Mouse (Mus musculus) limb, embryonic 14.5 days (tissue): Measurements from ENCODE around the gene Tmem26. TPM values are rescaled to one million over a fixed set of nuclear protein-coding genes. Genes with fewer than 3 reads are reported as not detected.

Experiments
- ATAC-seq: fragments of 200-750 bp; cut with Nextera tagmentation; 2 replicates; pipeline ENCODE4 v1.8.0; 2017; ENCODE audit warnings: low read depth, moderate number of reproducible peaks, moderate TSS enrichment; ENCODE audit not compliant: low FRiP score
- DNase-seq: peaks from one replicate; pipeline ENCODE4 v3.0.0-alpha.2; 2015; ENCODE audit warnings: low spot score
- H3K27ac ChIP-seq: fragments of 300-500 bp; sonication (generic); replicated peaks from 2 replicates; pipeline ENCODE4 v1.5.1; 2014; ENCODE audit warnings: low read depth, mild to moderate bottlenecking, low read length, moderate library complexity, mixed read lengths
- H3K27me3 ChIP-seq: fragments of 300-500 bp; sonication (generic); 2 replicates; pipeline ENCODE4 v1.6.1; 2014; ENCODE audit warnings: low read length, mixed read lengths; ENCODE audit not compliant: control insufficient read depth, insufficient read depth
- H3K36me3 ChIP-seq: fragments of 300-500 bp; sonication (generic); 2 replicates; pipeline ENCODE4 v1.6.1; 2014; ENCODE audit warnings: mild to moderate bottlenecking, low read length, moderate library complexity, mixed read lengths; ENCODE audit not compliant: control insufficient read depth, insufficient read depth
- H3K4me1 ChIP-seq: fragments of 300-500 bp; sonication (generic); 2 replicates; pipeline ENCODE4 v1.6.1; 2014; ENCODE audit warnings: antibody characterized with exemption, low read length, mixed read lengths; ENCODE audit not compliant: control insufficient read depth, insufficient read depth
- H3K4me2 ChIP-seq: fragments of 300-500 bp; sonication (generic); replicated peaks from 2 replicates; pipeline ENCODE4 v1.6.1; 2014; ENCODE audit warnings: low read depth, mild to moderate bottlenecking, low read length, moderate library complexity; ENCODE audit not compliant: severe bottlenecking
- H3K4me3 ChIP-seq: fragments of 300-500 bp; sonication (generic); replicated peaks from 2 replicates; pipeline ENCODE4 v1.5.1; 2014; ENCODE audit warnings: low read length
- H3K9ac ChIP-seq: fragments of 300-500 bp; sonication (generic); 2 replicates; pipeline ENCODE4 v1.6.1; 2014; ENCODE audit warnings: mild to moderate bottlenecking, low read depth, low read length, moderate library complexity; ENCODE audit not compliant: severe bottlenecking
- H3K9me3 ChIP-seq: fragments of 300-500 bp; sonication (generic); 2 replicates; pipeline ENCODE4 v1.6.1; 2016; ENCODE audit warnings: low read length; ENCODE audit not compliant: control insufficient read depth
- POLR2A ChIP-seq: fragments of 200-500 bp; IDR thresholded peaks from 2 replicates; pipeline ENCODE4 v1.8.0; 2012; ENCODE audit warnings: inconsistent platforms, mild to moderate bottlenecking, moderate library complexity, borderline replicate concordance; ENCODE audit not compliant: insufficient read depth, insufficient read length; ENCODE audit errors: extremely low read depth
- WGBS: fragments of 180-500 bp; shearing (Covaris S2); extraction: QIAGEN DNeasy Blood & Tissue Kit; methylation state at CpG from one replicate; pipeline ENCODE4 v1.1.7; 2014; 5-methylcytosine and 5-hydroxymethylcytosine counted together
- polyA plus RNA-seq, 2 experiments: library from polyadenylated mRNA; depleted of rRNA in 1 of 2; stranded (reverse) in 1 of 2; unstranded in 1 of 2; fragments of >200 nt; fragmentation: Nextera tagmentation in 1 of 2; extraction: Ambion mirVana in 1 of 2; gene quantifications; 2 replicates each; pipeline versions ENCODE4 v1.2.1 to v1.2.3; 2012 to 2014

The Tmem26 gene
- polyA plus RNA-seq, 2 experiments, result 29.4 to 59.6 TPM

- WGBS, result 90% methylated on average over 2 of the region's 2 CpGs
- H3K27me3 ChIP-seq, result no peaks in the 10 kb centered on the region
Measured at GRCm38 (mm10) chr10:68712926-68713325, 10.5 kb upstream of the Tmem26 start.

GRCm38 (mm10) chr10:68714302-68714701 lies 9.1 kb upstream of the Tmem26 start:
- H3K4me3 ChIP-seq, result no peak overlapping the region
- H3K36me3 ChIP-seq, result no peaks in the 10 kb centered on the region
- H3K27ac ChIP-seq, result no peak overlapping the region
- no peaks in the 10 kb centered on the region for H3K27me3 ChIP-seq
- 71% methylated on average over 3 of the region's 3 CpGs for WGBS
- DNase-seq (no peak), ATAC-seq (no peak)
- H3K4me2 ChIP-seq, result no peak overlapping the region
- no peaks in the 10 kb centered on the region for H3K9me3 ChIP-seq
- TF ChIP-seq POLR2A, result no peak
- no peak overlapping the region for H3K9ac ChIP-seq
- H3K4me1 ChIP-seq, result no peaks in the 10 kb centered on the region; the same call in 1 of the 2 replicates

More at GRCm38 (mm10) chr10:68712926-68713325, 10.5 kb upstream of the Tmem26 start:
- no peak overlapping the region for H3K27ac ChIP-seq
- no peak overlapping the region for H3K4me3 ChIP-seq
- H3K4me1 ChIP-seq, result no peaks in the 10 kb centered on the region; the same call in 1 of the 2 replicates
- H3K4me2 ChIP-seq, result no peak overlapping the region
- ATAC-seq (no peak), DNase-seq (no peak)
- H3K9ac ChIP-seq, result no peak overlapping the region
- no peak for TF ChIP-seq POLR2A
- no peaks in the 10 kb centered on the region for H3K36me3 ChIP-seq
- no peaks in the 10 kb centered on the region for H3K9me3 ChIP-seq

- Histone ChIP-seq H3K4me1 (no peaks in the 10 kb centered on the region; the same call in 1 of the 2 replicates), H3K36me3 (no peaks in the 10 kb centered on the region), H3K27me3 (no peaks in the 10 kb centered on the region), H3K9me3 (no peaks in the 10 kb centered on the region), H3K4me3 (no peak overlapping the region), H3K9ac (no peak overlapping the region), H3K27ac (no peak overlapping the region), H3K4me2 (no peak overlapping the region)
- 85% methylated on average over 3 of the region's 3 CpGs for WGBS
- no peak for TF ChIP-seq POLR2A
- ATAC-seq (no peak), DNase-seq (no peak)
Measured at GRCm38 (mm10) chr10:68715396-68715795, 8.1 kb upstream of the Tmem26 start.

- Histone ChIP-seq H3K9me3 (no peaks in the 10 kb centered on the region), H3K36me3 (no peaks in the 10 kb centered on the region), H3K4me2 (no peak overlapping the region), H3K27ac (no peak overlapping the region), H3K4me1 (peaks cover 5% of the 10 kb centered on the region), H3K9ac (no peak overlapping the region), H3K27me3 (no peaks in the 10 kb centered on the region), H3K4me3 (no peak overlapping the region)
- TF ChIP-seq POLR2A, result no peak
- 77% methylated on average over 3 of the region's 3 CpGs for WGBS
- DNase-seq (no peak), ATAC-seq (no peak)
Measured at GRCm38 (mm10) chr10:68718375-68718774, 5.1 kb upstream of the Tmem26 start.

- no peaks in the 10 kb centered on the region for H3K27me3 ChIP-seq
- ATAC-seq (no peak), DNase-seq (no peak)
- no peak overlapping the region for H3K4me2 ChIP-seq
- WGBS, result 66% methylated on average over 5 of the region's 5 CpGs
- H3K4me1 ChIP-seq, result peaks cover 17% of the 10 kb centered on the region
- no peak for TF ChIP-seq POLR2A
- no peak overlapping the region for H3K4me3 ChIP-seq
- no peaks in the 10 kb centered on the region for H3K9me3 ChIP-seq
- H3K36me3 ChIP-seq, result no peaks in the 10 kb centered on the region
- H3K9ac ChIP-seq, result no peak overlapping the region
- no peak overlapping the region for H3K27ac ChIP-seq
Measured at GRCm38 (mm10) chr10:68720887-68721400, 2.5 kb upstream of the Tmem26 start.
